Mouse (Mus musculus): ENCODE measurements around the gene Apobr. TPM values are rescaled to one million over a fixed set of nuclear protein-coding genes. Genes with fewer than 3 reads are reported as not detected.

Apobr gene
- polyA plus RNA-seq, 1 experiment from 2014 or later, result 2.3 TPM

DNA sequence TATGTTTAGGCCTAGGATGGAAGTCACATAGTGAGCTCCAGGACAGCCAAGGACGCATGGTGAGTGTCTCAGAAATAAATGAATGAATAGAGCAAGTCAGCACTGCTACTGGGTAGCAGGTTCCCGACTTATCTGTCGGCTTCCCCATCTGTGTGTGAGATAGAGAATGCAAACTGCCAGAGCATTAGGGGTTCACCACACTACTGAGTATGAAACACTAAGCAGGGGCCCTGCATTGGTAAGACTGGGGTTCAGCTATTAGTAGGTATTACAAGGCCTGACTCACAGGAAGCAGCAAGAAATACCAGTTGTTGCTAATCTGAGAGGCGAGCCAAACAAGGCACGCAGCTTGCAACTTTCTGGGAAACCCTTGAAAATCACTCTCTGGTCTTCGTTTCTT lies 14.2 kb downstream of the Apobr start:
- no peaks in the 10 kb centered on the region for H3K27me3 ChIP-seq
- H3K36me3 ChIP-seq (replicated peaks), result no peaks in the 10 kb centered on the region
- WGBS (ENCODE audit: insufficient replicate concordance), result 36% methylated on average over 6 of the region's 6 CpGs
- H3K4me2 ChIP-seq, result no peak overlapping the region
- no peak for ATAC-seq (ENCODE audit: insufficient read depth)
- no peak overlapping the region for H3K27ac ChIP-seq (replicated peaks)
- peaks cover 14% of the 10 kb centered on the region; the same call in 1 of the 2 replicates for H3K4me1 ChIP-seq (replicated peaks)
- no peaks in the 10 kb centered on the region for H3K9me3 ChIP-seq (replicated peaks)
- H3K9ac ChIP-seq, result no peak overlapping the region
- no peak overlapping the region for H3K4me3 ChIP-seq (replicated peaks)

- H3K4me2 ChIP-seq, result no peak overlapping the region
- H3K36me3 ChIP-seq (replicated peaks), result no peaks in the 10 kb centered on the region
- 20% methylated on average over 4 of the region's 5 CpGs for WGBS (ENCODE audit: insufficient replicate concordance)
- no peak overlapping the region for H3K27ac ChIP-seq (replicated peaks)
- ATAC-seq (ENCODE audit: insufficient read depth), result no peak
- no peaks in the 10 kb centered on the region for H3K27me3 ChIP-seq
- H3K9ac ChIP-seq, result no peak overlapping the region
- 0 out of 2 replicates have a peak, but pooled peaks cover 11% of the 10 kb centered on the region for H3K4me1 ChIP-seq (replicated peaks)
- no peaks in the 10 kb centered on the region for H3K9me3 ChIP-seq (replicated peaks)
- no peak overlapping the region for H3K4me3 ChIP-seq (replicated peaks)
These were observed 17.2 kb downstream of the Apobr start for GRCm38 (mm10) chr7:126601896-126602295.

DNA sequence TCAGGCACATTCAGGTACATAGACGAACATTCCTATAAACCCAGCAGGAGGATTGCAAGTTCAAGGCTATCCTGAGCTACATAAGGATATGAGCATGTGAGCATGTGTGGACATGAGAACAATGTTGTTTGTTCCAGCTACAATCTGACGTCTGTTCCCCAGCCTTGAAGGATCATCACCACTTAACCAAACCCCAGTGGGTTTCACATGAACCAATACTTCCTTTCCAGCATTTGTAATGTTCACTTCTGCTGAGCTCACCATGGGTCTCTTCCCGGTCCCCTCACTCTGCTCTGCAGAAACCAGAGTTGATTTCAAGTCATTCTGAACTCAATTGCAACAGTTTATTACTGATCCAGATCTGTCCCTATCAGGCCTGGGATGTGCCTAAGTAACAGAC lies 17.9 kb downstream of the Apobr start:
- Histone ChIP-seq H3K27ac (replicated peaks) (no peak overlapping the region), H3K36me3 (replicated peaks) (no peaks in the 10 kb centered on the region), H3K9me3 (replicated peaks) (no peaks in the 10 kb centered on the region), H3K4me3 (replicated peaks) (no peak overlapping the region), H3K9ac (no peak overlapping the region), H3K4me2 (no peak overlapping the region), H3K27me3 (no peaks in the 10 kb centered on the region), H3K4me1 (replicated peaks) (0 out of 2 replicates have a peak, but pooled peaks cover 11% of the 10 kb centered on the region)
- WGBS (ENCODE audit: insufficient replicate concordance), result 41% methylated on average over 3 of the region's 3 CpGs
- ATAC-seq (ENCODE audit: insufficient read depth), result no peak

DNA sequence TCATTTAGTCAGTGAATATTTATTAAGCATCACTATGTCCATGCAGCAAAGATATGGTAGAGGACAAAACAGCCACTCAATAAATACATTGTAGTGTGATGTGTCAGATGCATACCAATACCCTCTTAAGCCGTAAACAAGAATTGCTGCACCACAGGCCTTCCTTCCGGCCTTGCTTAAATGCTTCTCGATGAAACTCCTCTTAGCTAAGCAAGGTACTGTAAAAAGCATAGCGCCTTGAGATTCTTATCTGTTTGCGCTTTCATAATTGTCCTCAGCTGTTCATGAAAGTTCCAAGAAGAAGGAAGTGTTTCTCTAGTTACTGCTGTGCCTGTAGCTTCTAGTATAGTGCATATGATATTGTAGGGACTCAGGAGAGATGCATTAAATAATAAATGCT lies 21.9 kb downstream of the Apobr start:
- Histone ChIP-seq H3K9ac (no peak overlapping the region), H3K9me3 (replicated peaks) (no peaks in the 10 kb centered on the region), H3K4me2 (no peak overlapping the region), H3K4me1 (replicated peaks) (0 out of 2 replicates have a peak, but pooled peaks cover 4% of the 10 kb centered on the region), H3K4me3 (replicated peaks) (no peak overlapping the region), H3K27me3 (no peaks in the 10 kb centered on the region), H3K27ac (replicated peaks) (no peak overlapping the region), H3K36me3 (replicated peaks) (no peaks in the 10 kb centered on the region)
- ATAC-seq (ENCODE audit: insufficient read depth), result no peak
- WGBS (ENCODE audit: insufficient replicate concordance), result 45% methylated on average over 5 of the region's 5 CpGs

DNA sequence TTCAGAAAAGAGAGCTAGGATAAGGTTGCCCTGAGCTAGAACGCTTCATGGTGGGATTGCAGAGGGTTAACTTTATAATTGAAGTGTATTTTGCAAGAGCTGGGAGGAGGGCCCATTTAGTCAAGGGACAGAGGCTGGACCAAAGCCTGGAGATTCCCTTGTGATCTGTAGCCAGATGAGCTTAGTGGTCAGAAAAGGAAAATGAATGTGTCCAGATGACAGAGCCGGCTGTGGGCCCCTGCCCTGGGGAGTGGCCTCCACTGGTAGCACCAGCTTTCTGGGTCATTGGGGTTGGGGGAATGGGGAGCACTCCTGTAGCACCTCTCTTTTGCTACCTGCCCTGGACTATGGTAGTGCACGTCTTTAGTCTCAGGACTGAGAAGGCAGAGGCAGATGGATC lies 22.3 kb downstream of the Apobr start:
- Histone ChIP-seq H3K4me1 (replicated peaks) (0 out of 2 replicates have a peak, but pooled peaks cover 3% of the 10 kb centered on the region), H3K27ac (replicated peaks) (no peak overlapping the region), H3K36me3 (replicated peaks) (no peaks in the 10 kb centered on the region), H3K4me2 (no peak overlapping the region), H3K9me3 (replicated peaks) (no peaks in the 10 kb centered on the region), H3K27me3 (no peaks in the 10 kb centered on the region), H3K9ac (no peak overlapping the region), H3K4me3 (replicated peaks) (no peak overlapping the region)
- WGBS (ENCODE audit: insufficient replicate concordance), result 66% methylated on average over 3 of the region's 3 CpGs
- ATAC-seq (ENCODE audit: insufficient read depth), result no peak

DNA sequence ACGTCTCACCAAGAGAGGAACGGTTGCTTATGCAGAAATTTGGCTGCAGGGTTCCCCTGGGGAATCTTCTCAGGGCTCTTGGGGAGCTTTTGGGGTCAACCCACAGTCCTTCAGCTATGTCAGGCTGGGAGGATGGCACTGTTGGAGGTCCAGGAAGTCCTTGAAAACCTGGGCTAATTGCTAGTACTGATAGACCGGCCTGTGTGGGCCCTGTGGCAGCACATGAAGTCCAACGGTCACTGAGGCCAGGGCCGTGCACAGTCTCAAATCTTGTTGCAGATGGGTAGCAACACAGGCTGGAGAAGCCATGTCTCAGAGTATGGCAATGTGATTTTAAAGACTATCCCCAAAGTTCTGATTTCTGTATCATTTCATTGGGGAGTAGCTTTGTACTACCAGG lies 23.1 kb downstream of the Apobr start:
- Histone ChIP-seq H3K4me1 (replicated peaks) (0 out of 2 replicates have a peak, but pooled peaks cover 3% of the 10 kb centered on the region), H3K27ac (replicated peaks) (no peak overlapping the region), H3K4me3 (replicated peaks) (no peak overlapping the region), H3K27me3 (no peaks in the 10 kb centered on the region), H3K9ac (no peak overlapping the region), H3K9me3 (replicated peaks) (no peaks in the 10 kb centered on the region), H3K36me3 (replicated peaks) (no peaks in the 10 kb centered on the region), H3K4me2 (no peak overlapping the region)
- WGBS (ENCODE audit: insufficient replicate concordance), result 57% methylated on average over 5 of the region's 5 CpGs
- no peak for ATAC-seq (ENCODE audit: insufficient read depth)

DNA sequence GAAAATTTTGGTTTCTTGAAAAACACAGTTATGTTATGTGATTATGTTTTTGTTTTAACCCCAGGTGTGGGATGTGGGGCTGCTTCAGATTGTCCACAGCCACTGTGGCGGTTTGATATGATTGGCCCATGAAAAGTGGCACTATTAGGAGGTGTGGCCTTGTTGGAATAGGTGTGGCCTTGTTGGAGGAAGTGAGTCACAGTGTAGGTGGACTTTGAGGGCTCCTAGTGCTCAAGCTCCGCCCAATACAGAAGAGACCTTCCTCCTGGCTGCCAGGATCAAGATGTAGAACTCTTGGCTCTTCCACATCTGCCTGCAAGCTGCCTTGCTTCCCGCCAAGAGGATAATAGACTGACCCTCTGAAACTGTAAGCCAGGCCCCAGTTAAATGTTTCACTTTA lies 28.0 kb downstream of the Apobr start:
- Histone ChIP-seq H3K27ac (replicated peaks) (no peak overlapping the region), H3K4me1 (replicated peaks) (0 out of 2 replicates have a peak, but pooled peaks cover 3% of the 10 kb centered on the region), H3K27me3 (no peaks in the 10 kb centered on the region), H3K9me3 (replicated peaks) (no peaks in the 10 kb centered on the region), H3K4me2 (no peak overlapping the region), H3K4me3 (replicated peaks) (no peak overlapping the region), H3K36me3 (replicated peaks) (no peaks in the 10 kb centered on the region), H3K9ac (no peak overlapping the region)
- no peak for ATAC-seq (ENCODE audit: insufficient read depth)
- 63% methylated on average over 3 of the region's 3 CpGs for WGBS (ENCODE audit: insufficient replicate concordance)

- Histone ChIP-seq H3K4me2 (no peak overlapping the region), H3K36me3 (replicated peaks) (no peaks in the 10 kb centered on the region), H3K4me1 (replicated peaks) (peaks cover 12% of the 10 kb centered on the region), H3K27me3 (no peaks in the 10 kb centered on the region), H3K9me3 (replicated peaks) (no peaks in the 10 kb centered on the region), H3K4me3 (replicated peaks) (no peak overlapping the region), H3K27ac (replicated peaks) (no peak overlapping the region), H3K9ac (no peak overlapping the region)
- no peak for ATAC-seq (ENCODE audit: insufficient read depth)
- 46% methylated on average over 3 of the region's 3 CpGs for WGBS (ENCODE audit: insufficient replicate concordance)
These were observed 32.0 kb downstream of the Apobr start for GRCm38 (mm10) chr7:126616707-126617106.

GRCm38 (mm10) chr7:126619559-126620275 lies 35.0 kb downstream of the Apobr start:
- peaks cover 36% of the 10 kb centered on the region for H3K4me1 ChIP-seq (replicated peaks)
- no peak overlapping the region for H3K4me3 ChIP-seq (replicated peaks)
- H3K27ac ChIP-seq (replicated peaks), result no peak overlapping the region
- no peak for ATAC-seq (ENCODE audit: insufficient read depth)
- 69% methylated on average over 10 of the region's 10 CpGs for WGBS (ENCODE audit: insufficient replicate concordance)
- no peak overlapping the region for H3K4me2 ChIP-seq
- H3K9me3 ChIP-seq (replicated peaks), result no peaks in the 10 kb centered on the region
- H3K27me3 ChIP-seq, result no peaks in the 10 kb centered on the region
- H3K36me3 ChIP-seq (replicated peaks), result no peaks in the 10 kb centered on the region
- H3K9ac ChIP-seq, result no peak overlapping the region

DNA sequence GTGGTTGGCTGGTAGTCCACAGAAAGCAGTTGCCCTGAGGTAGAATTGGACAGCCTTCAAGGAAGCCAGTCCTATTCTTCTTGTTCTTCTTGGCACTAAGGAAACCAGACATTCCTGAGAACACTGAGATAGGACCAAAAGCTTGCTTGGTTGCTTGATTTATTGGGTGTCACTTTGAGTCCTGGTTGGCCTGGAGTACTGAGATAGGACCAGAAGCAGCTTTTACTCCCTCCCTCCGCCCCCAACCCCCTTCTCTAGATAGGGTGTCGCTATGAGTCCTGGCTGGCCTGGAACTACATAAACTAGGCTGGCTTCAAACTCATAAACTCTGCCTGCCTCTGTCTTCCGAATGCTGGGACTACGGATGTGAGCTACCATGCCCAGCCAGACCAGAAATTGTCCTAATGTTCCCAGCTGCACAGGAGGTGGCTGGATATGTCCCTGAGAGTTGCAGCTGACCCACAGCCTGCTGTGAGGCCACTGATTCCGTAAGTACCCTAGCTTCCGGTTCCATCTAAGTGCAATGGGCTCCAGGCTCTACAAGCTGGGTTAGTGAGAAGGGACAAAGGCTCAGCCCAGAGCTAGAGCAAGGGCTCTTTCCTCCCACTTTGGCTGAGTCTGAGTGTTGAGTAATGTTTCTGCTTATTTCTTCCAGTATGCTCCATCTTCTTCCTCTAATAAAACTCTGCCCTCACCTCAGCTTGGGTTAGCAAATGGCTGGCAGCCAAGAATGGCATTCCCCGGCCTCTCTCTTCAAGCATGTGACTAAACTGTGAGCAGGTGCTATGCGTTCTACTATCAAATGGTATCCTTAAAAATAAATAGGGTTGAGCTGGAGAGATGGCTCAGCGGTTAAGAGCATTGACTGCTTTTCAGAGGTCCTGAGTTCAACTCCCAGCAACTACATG lies 37.0 kb downstream of the Apobr start:
- H3K27me3 ChIP-seq, result no peaks in the 10 kb centered on the region
- no peak overlapping the region for H3K9ac ChIP-seq
- H3K27ac ChIP-seq (replicated peaks), result no peak overlapping the region
- no peaks in the 10 kb centered on the region for H3K9me3 ChIP-seq (replicated peaks)
- H3K4me3 ChIP-seq (replicated peaks), result no peak overlapping the region
- H3K4me1 ChIP-seq (replicated peaks), result peaks cover 50% of the 10 kb centered on the region
- no peaks in the 10 kb centered on the region for H3K36me3 ChIP-seq (replicated peaks)
- ATAC-seq (ENCODE audit: insufficient read depth), result 0 out of 2 replicates have a peak, but pooled peaks have one; percentile 45
- WGBS (ENCODE audit: insufficient replicate concordance), result 53% methylated on average over 9 of the region's 9 CpGs
- H3K4me2 ChIP-seq, result 0 out of 2 replicates have a peak overlapping the region, but pooled peaks have one; percentile 3

GRCm38 (mm10) chr7:126623381-126623780 lies 38.6 kb downstream of the Apobr start:
- Histone ChIP-seq H3K27me3 (no peaks in the 10 kb centered on the region), H3K27ac (replicated peaks) (no peak overlapping the region), H3K9me3 (replicated peaks) (no peaks in the 10 kb centered on the region), H3K4me3 (replicated peaks) (no peak overlapping the region), H3K9ac (no peak overlapping the region), H3K4me1 (replicated peaks) (peaks cover 50% of the 10 kb centered on the region), H3K36me3 (replicated peaks) (no peaks in the 10 kb centered on the region), H3K4me2 (no peak overlapping the region)
- no peak for ATAC-seq (ENCODE audit: insufficient read depth)
- WGBS (ENCODE audit: insufficient replicate concordance), result 16% methylated on average over 1 of the region's 1 CpGs
